Mouse (Mus musculus) liver, embryonic 13.5 days (tissue): Measurements from ENCODE around the gene Shisal1. TPM values are rescaled to one million over a fixed set of nuclear protein-coding genes. Genes with fewer than 3 reads are reported as not detected.

ENCODE experiments used
- ATAC-seq: fragments of 200-750 bp; cut with Nextera tagmentation; 2 replicates; pipeline ENCODE4 v1.8.0; 2017; ENCODE audit warnings: low read depth, mild to moderate bottlenecking, moderate number of reproducible peaks, moderate library complexity
- DNase-seq: peaks from one replicate; pipeline ENCODE4 v3.0.0; 2022
- H3K27ac ChIP-seq: fragments of 300-500 bp; sonication (generic); 2 replicates; pipeline ENCODE4 v1.5.1; 2015; ENCODE audit warnings: moderate library complexity, mild to moderate bottlenecking, inconsistent platforms
- H3K27me3 ChIP-seq: fragments of 300-500 bp; sonication (generic); 2 replicates; pipeline ENCODE4 v1.6.1; 2015; ENCODE audit warnings: mild to moderate bottlenecking, inconsistent platforms
- H3K36me3 ChIP-seq: fragments of 300-500 bp; sonication (generic); 2 replicates; pipeline ENCODE4 v1.6.1; 2015; ENCODE audit warnings: mild to moderate bottlenecking, inconsistent platforms
- H3K4me1 ChIP-seq: fragments of 300-500 bp; sonication (generic); replicated peaks from 2 replicates; pipeline ENCODE4 v1.6.1; 2015; ENCODE audit warnings: inconsistent platforms
- H3K4me2 ChIP-seq: fragments of 300-500 bp; sonication (generic); 2 replicates; pipeline ENCODE4 v1.6.1; 2015; ENCODE audit warnings: inconsistent platforms, mild to moderate bottlenecking, moderate library complexity
- H3K4me3 ChIP-seq: fragments of 300-500 bp; sonication (generic); replicated peaks from 2 replicates; pipeline ENCODE4 v1.5.1; 2015; ENCODE audit warnings: mild to moderate bottlenecking, inconsistent platforms
- H3K9ac ChIP-seq: fragments of 300-500 bp; sonication (generic); 2 replicates; pipeline ENCODE4 v1.6.1; 2015; ENCODE audit warnings: mild to moderate bottlenecking, inconsistent platforms
- H3K9me3 ChIP-seq: fragments of 300-500 bp; sonication (generic); replicated peaks from 2 replicates; pipeline ENCODE4 v1.6.1; 2016; ENCODE audit warnings: inconsistent platforms
- WGBS: fragments of 180-500 bp; shearing (Covaris S2); methylation state at CpG from one replicate; pipeline ENCODE4 v1.1.7; 2015; ENCODE audit not compliant: insufficient replicate concordance; 5-methylcytosine and 5-hydroxymethylcytosine counted together
- polyA plus RNA-seq: library from polyadenylated mRNA; unstranded; fragments of >200 nt; fragmentation: Nextera tagmentation; extraction: Ambion mirVana; gene quantifications from 2 replicates; pipeline ENCODE4 v1.2.1, GENCODE M21; 2015

The Shisal1 gene
- polyA plus RNA-seq, 1 experiment from 2014 or later: 0.14 TPM

DNA sequence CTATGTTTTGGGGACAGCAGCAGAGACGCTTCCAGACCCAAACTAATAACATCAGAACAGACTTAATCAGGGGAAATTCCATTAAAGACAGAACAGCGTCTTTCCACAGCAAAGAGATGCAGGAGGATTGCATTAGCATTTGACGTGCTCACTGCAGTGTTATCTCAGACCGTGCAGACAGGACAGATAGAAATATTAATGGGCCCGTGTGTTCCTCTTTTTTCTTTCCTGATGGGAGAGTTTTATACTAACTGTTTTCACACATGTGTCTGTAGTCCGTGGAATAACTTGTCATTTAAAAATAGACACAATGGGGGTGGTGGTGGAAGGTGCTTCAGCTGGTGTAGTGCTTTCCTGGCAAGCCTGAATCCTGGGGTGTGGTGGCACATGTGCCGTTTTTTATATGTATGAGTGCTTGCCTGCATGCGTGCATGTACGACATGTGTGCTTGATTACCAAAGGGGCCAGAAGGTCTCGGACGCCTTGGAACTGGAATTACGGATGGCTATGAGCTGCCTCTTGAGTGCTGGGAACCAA is 110.5 kb downstream of the Shisal1 start:
- ATAC-seq (no peak), DNase-seq (no peak)
- H3K36me3 ChIP-seq: no peaks in the 10 kb centered on the region
- H3K27me3 ChIP-seq: no peaks in the 10 kb centered on the region
- H3K9me3 ChIP-seq: no peaks in the 10 kb centered on the region
- WGBS: 44% methylated on average over 12 of the region's 12 CpGs
- no peak overlapping the region for H3K9ac ChIP-seq
- no peak overlapping the region for H3K4me3 ChIP-seq
- H3K27ac ChIP-seq: no peak overlapping the region
- H3K4me1 ChIP-seq: no peaks in the 10 kb centered on the region
- H3K4me2 ChIP-seq: no peak overlapping the region

DNA sequence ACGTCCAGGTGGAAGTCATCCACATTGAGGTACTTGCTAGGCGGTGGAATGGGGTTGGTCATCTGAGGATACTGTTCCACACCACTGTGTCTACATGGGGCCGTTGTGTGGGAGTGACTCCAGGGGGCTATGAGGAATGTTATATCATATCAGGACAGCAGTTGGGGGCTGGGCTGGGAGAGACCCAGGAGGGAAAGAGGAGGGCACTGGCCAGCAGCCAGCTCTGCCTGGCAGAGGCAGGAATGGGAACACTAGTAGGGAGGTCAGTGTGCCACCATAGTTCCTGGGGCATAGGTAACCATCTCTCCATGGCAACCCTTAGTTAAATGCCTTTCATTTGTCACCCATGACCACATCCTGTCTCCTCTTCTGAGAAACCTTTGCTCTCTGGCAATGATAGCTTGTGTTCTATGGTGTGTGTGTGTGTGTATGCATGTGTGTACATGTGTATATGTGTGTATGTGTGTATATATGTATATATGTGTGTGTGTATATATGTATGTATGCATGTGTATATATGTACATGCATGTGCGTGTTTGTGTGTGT is 115.8 kb downstream of the Shisal1 start:
- Histone ChIP-seq H3K27me3 (no peaks in the 10 kb centered on the region), H3K4me1 (no peaks in the 10 kb centered on the region), H3K4me3 (no peak overlapping the region), H3K4me2 (no peak overlapping the region), H3K36me3 (no peaks in the 10 kb centered on the region), H3K9me3 (no peaks in the 10 kb centered on the region), H3K27ac (no peak overlapping the region), H3K9ac (no peak overlapping the region)
- no peak for ATAC-seq
- WGBS: 72% methylated on average over 4 of the region's 4 CpGs
- no peak for DNase-seq

DNA sequence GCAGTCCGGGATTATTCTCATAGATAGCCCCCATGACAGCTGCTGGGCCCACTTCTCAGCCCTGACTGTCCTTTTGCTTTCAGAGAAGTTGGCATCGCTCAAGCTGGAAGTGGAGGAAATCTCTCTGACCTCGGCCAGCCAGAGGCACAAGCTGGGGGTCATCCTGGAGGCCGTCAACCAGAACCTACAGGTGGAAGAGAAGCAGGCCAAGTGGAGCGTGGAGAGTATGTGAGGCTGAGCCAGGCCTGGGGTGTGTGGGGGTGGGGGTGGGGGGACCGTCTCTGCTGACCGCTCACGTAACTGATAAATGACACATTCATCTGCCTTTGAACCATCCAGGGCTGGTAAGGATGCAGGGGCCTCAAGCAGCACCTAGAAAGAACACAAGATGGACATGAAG is 117.0 kb downstream of the Shisal1 start:
- Histone ChIP-seq H3K9ac (no peak overlapping the region), H3K36me3 (no peaks in the 10 kb centered on the region), H3K27me3 (no peaks in the 10 kb centered on the region), H3K4me1 (peaks cover 8% of the 10 kb centered on the region), H3K9me3 (no peaks in the 10 kb centered on the region), H3K27ac (no peak overlapping the region), H3K4me2 (no peak overlapping the region), H3K4me3 (no peak overlapping the region)
- ATAC-seq: no peak
- no peak for DNase-seq
- WGBS: 76% methylated on average over 8 of the region's 8 CpGs

Other genes starting within 250 kb of the Shisal1 start
- gene Parvb, start 215.1 kb downstream of the Shisal1 start, polyA plus RNA-seq: 6.7 and 8.1 TPM in 2 replicates
- gene Parvg, start 123.1 kb downstream of the Shisal1 start, polyA plus RNA-seq: 9.4 and 9.8 TPM in 2 replicates
- 1.1 and 1.3 TPM in 2 replicates for gene Rtl6, start 110.7 kb upstream of the Shisal1 start, polyA plus RNA-seq
- gene Prr5, start 222.5 kb upstream of the Shisal1 start, polyA plus RNA-seq: 7.6 and 7.8 TPM in 2 replicates